Mouse (Mus musculus): Measurements from ENCODE around the gene Edaradd. TPM values are rescaled to one million over a fixed set of nuclear protein-coding genes. Genes with fewer than 3 reads are reported as not detected.

Gene Edaradd
- polyA plus RNA-seq, 1 experiment from 2014 or later: 1.8 TPM

DNA sequence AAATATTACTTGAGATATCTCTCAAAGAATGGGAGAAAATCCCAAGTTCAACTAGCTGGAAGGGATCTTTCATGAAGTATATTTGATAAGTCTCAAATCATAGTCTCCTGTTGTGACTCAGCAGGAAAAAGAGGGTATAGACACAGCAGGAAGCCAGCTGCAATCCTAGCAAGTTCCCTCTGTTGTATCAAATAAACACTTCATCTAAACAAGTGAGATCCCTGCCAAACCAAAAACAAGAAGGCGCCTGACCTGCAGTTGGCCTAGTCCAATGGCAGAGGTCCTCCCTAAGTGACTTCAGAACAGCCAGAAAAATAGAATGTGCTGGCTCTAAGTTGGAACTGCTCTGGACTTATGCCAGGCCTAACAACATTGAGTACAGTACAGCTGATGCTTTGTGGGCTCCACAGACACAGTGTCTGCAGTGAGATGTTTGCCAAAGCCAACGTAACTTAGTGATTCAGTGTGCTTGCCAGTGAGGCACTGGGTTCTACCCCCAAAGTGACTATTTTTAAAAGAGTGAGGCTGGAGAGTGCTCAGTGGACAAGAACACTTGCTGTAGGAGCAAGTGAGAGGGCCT is 78.1 kb downstream of the Edaradd start:
- Histone ChIP-seq H3K9me3 (no peaks in the 10 kb centered on the region), H3K4me1 (replicated peaks) (no peaks in the 10 kb centered on the region; the same call in 1 of the 2 replicates), H3K4me2 (no peak overlapping the region), H3K27me3 (no peaks in the 10 kb centered on the region), H3K9ac (no peak overlapping the region), H3K4me3 (no peak overlapping the region), H3K36me3 (peaks cover 63% of the 10 kb centered on the region), H3K27ac (replicated peaks) (no peak overlapping the region)
- 65% methylated on average over 2 of the region's 2 CpGs for WGBS
- peak; percentile 78; the same call in 1 of the 2 replicates for ATAC-seq (ENCODE audit: low FRiP score, low read depth)

DNA sequence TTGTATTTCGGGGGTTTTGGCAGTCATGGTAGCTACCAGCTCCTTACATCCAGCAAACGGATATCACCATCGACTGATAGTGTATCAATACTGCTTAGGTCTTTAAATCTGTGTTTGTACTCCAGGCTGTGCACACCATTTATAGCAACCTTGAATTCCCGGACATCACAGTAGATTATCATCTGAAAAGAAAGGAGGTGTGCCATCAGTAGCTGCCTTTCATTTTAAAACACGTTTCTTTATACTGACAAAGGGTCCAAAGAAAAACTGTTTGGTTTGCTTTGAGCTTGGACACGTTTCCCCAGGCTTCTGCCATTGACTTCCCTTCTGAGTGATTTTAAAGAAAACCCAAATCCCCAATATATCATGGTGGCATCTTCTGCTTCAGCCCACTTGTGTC is 79.4 kb downstream of the Edaradd start:
- Histone ChIP-seq H3K36me3 (peaks cover 59% of the 10 kb centered on the region), H3K9me3 (no peaks in the 10 kb centered on the region), H3K27me3 (no peaks in the 10 kb centered on the region), H3K4me2 (no peak overlapping the region), H3K27ac (replicated peaks) (no peak overlapping the region), H3K4me1 (replicated peaks) (no peaks in the 10 kb centered on the region; the same call in 1 of the 2 replicates), H3K9ac (no peak overlapping the region), H3K4me3 (no peak overlapping the region)
- 91% methylated on average over 6 of the region's 6 CpGs for WGBS
- ATAC-seq (ENCODE audit: low FRiP score, low read depth): no peak

DNA sequence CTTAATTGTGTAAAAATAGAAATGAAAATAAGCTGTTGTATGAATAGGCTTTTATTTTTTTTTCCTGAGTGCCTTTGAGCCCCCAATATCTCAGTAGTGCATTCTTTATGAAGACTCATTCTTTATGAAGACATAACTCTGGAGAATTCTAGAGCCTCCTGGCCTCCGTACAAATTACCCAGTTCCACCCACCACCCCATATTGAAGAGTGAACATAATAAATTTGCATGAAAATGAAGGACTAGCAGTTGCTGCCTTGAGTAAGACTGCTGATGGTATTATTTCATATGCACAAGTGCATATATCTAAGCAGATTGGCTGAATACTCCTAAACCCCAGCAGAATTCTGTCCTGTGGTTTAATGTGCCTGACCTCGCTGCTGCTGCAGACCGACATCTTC is 80.7 kb downstream of the Edaradd start:
- H3K4me2 ChIP-seq: no peak overlapping the region
- no peak for ATAC-seq (ENCODE audit: low FRiP score, low read depth)
- H3K27ac ChIP-seq (replicated peaks): no peak overlapping the region
- WGBS: 86% methylated on average over 3 of the region's 3 CpGs
- H3K4me3 ChIP-seq: no peak overlapping the region
- H3K9ac ChIP-seq: no peak overlapping the region
- H3K4me1 ChIP-seq (replicated peaks): no peaks in the 10 kb centered on the region; the same call in 1 of the 2 replicates
- peaks cover 67% of the 10 kb centered on the region for H3K36me3 ChIP-seq
- H3K27me3 ChIP-seq: no peaks in the 10 kb centered on the region
- H3K9me3 ChIP-seq: no peaks in the 10 kb centered on the region

DNA sequence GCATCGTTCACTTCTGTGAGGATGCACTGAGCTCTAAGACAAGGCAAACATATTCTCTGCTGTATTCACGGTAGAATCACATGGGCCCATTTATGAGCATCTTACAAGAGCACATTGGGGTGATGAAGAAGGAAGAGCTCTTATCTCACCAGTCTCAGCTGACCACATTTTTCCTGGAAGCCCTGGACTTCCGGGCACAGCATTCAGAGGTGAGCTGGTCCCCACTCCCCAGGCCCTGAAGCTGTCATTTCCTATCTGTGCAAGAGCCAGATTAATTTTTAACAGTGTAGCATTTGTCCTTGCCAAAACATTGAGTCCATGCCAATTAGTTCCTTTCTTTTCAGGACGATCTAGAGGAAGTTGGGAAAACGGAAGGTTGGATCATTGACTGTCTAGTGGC is 86.4 kb downstream of the Edaradd start:
- Histone ChIP-seq H3K4me2 (no peak overlapping the region), H3K36me3 (peaks cover 83% of the 10 kb centered on the region), H3K4me3 (no peak overlapping the region), H3K4me1 (replicated peaks) (no peaks in the 10 kb centered on the region), H3K9ac (no peak overlapping the region), H3K27me3 (no peaks in the 10 kb centered on the region), H3K9me3 (no peaks in the 10 kb centered on the region), H3K27ac (replicated peaks) (no peak overlapping the region)
- no peak for ATAC-seq (ENCODE audit: low FRiP score, low read depth)
- WGBS: 94% methylated on average over 5 of the region's 5 CpGs

DNA sequence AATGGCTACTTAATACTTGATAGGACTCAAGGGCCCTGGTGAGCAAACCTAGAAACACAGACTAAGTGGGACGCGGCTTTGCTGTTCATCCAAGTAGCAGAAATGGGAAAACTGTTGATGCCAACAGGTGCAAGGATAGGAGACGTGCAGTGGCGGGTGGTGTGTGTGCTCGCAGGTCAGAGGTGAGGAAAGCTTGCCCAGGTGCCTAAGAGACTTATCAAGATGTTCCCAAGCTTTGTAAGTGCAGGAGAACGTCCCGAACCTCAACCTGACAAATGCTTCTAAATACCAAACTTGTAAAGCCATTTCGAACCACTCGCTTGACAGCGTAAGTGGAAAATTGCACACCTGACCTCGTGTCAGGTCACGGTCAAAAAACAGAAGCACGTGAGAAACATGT is 91.7 kb downstream of the Edaradd start:
- no peaks in the 10 kb centered on the region for H3K27me3 ChIP-seq
- H3K4me1 ChIP-seq (replicated peaks): no peaks in the 10 kb centered on the region
- no peak overlapping the region for H3K27ac ChIP-seq (replicated peaks)
- H3K4me2 ChIP-seq: no peak overlapping the region
- no peak for ATAC-seq (ENCODE audit: low FRiP score, low read depth)
- H3K9ac ChIP-seq: no peak overlapping the region
- no peaks in the 10 kb centered on the region for H3K9me3 ChIP-seq
- peaks cover 87% of the 10 kb centered on the region for H3K36me3 ChIP-seq
- WGBS: 97% methylated on average over 13 of the region's 13 CpGs
- H3K4me3 ChIP-seq: no peak overlapping the region

Other genes starting within 250 kb of the Edaradd start
- gene Actn2, start 179.7 kb downstream of the Edaradd start, polyA plus RNA-seq (2015; fragmentation: Nextera tagmentation; extraction: Ambion mirVana): 3.4 and 3.8 TPM in 2 replicates
- 13.4 and 13.8 TPM in 2 replicates for gene Heatr1, start 125.4 kb downstream of the Edaradd start, polyA plus RNA-seq (2015; fragmentation: Nextera tagmentation; extraction: Ambion mirVana)
- gene Lgals8, start 55.5 kb downstream of the Edaradd start, polyA plus RNA-seq (2015; fragmentation: Nextera tagmentation; extraction: Ambion mirVana): 20.9 and 23.0 TPM in 2 replicates
- gene Ero1lb, start 45.4 kb upstream of the Edaradd start, polyA plus RNA-seq (2015; fragmentation: Nextera tagmentation; extraction: Ambion mirVana): 17.6 and 17.8 TPM in 2 replicates

Data from hindbrain, embryonic 15.5 days (tissue).